Mouse (Mus musculus): ENCODE measurements around the gene Nfia. TPM values are rescaled to one million over a fixed set of nuclear protein-coding genes. Genes with fewer than 3 reads are reported as not detected.

Nfia gene
- polyA plus RNA-seq, 1 experiment from 2014 or later, result 17.0 TPM

GRCm38 (mm10) chr4:98004986-98005385 lies 232.5 kb downstream of the Nfia start:
- Histone ChIP-seq H3K27ac (replicated peaks) (peak overlapping the region; percentile 77), H3K9me3 (no peaks in the 10 kb centered on the region), H3K27me3 (replicated peaks; ENCODE audit: low read depth, poor library complexity, severe bottlenecking) (0 out of 2 replicates have a peak, but pooled peaks cover 5% of the 10 kb centered on the region), H3K4me3 (no peak overlapping the region), H3K4me1 (peaks cover 16% of the 10 kb centered on the region), H3K36me3 (replicated peaks) (no peaks in the 10 kb centered on the region; the same call in 1 of the 2 replicates)
- DNase-seq (ENCODE audit: low spot score), result no peak
- 78% methylated on average over 6 of the region's 6 CpGs for whole genome bisulfite sequencing

GRCm38 (mm10) chr4:98008814-98009368 lies 236.4 kb downstream of the Nfia start:
- DNase-seq (ENCODE audit: low spot score), result no peak
- 88% methylated on average over 4 of the region's 4 CpGs for WGBS
- H3K9me3 ChIP-seq, result no peaks in the 10 kb centered on the region
- no peak overlapping the region for H3K4me3 ChIP-seq
- peaks cover 7% of the 10 kb centered on the region for H3K4me1 ChIP-seq
- no peaks in the 10 kb centered on the region for H3K27me3 ChIP-seq (replicated peaks; ENCODE audit: low read depth, poor library complexity, severe bottlenecking)
- H3K27ac ChIP-seq (replicated peaks), result no peak overlapping the region
- no peaks in the 10 kb centered on the region for H3K36me3 ChIP-seq (replicated peaks)

GRCm38 (mm10) chr4:98009966-98010365 lies 237.4 kb downstream of the Nfia start:
- Histone ChIP-seq H3K4me3 (no peak overlapping the region), H3K4me1 (no peaks in the 10 kb centered on the region), H3K9me3 (no peaks in the 10 kb centered on the region), H3K27me3 (replicated peaks; ENCODE audit: low read depth, poor library complexity, severe bottlenecking) (no peaks in the 10 kb centered on the region), H3K27ac (replicated peaks) (no peak overlapping the region), H3K36me3 (replicated peaks) (no peaks in the 10 kb centered on the region; the same call in 1 of the 2 replicates)
- 92% methylated on average over 2 of the region's 2 CpGs for WGBS
- no peak for DNase-seq (ENCODE audit: low spot score)

- DNase-seq (ENCODE audit: low spot score), result no peak
- no peaks in the 10 kb centered on the region for H3K4me1 ChIP-seq
- no peaks in the 10 kb centered on the region for H3K9me3 ChIP-seq
- no peak overlapping the region for H3K27ac ChIP-seq (replicated peaks)
- H3K27me3 ChIP-seq (replicated peaks; ENCODE audit: low read depth, poor library complexity, severe bottlenecking), result no peaks in the 10 kb centered on the region
- peaks cover 2% of the 10 kb centered on the region; the same call in 1 of the 2 replicates for H3K36me3 ChIP-seq (replicated peaks)
- no peak overlapping the region for H3K4me3 ChIP-seq
- 80% methylated on average over 3 of the region's 3 CpGs for WGBS
Measured at GRCm38 (mm10) chr4:98019811-98020210, 247.3 kb downstream of the Nfia start.

- no peaks in the 10 kb centered on the region for H3K27me3 ChIP-seq (replicated peaks; ENCODE audit: low read depth, poor library complexity, severe bottlenecking)
- H3K4me3 ChIP-seq, result no peak overlapping the region
- H3K9me3 ChIP-seq, result no peaks in the 10 kb centered on the region
- 91% methylated on average over 7 of the region's 7 CpGs for WGBS
- peaks cover 2% of the 10 kb centered on the region; the same call in 1 of the 2 replicates for H3K36me3 ChIP-seq (replicated peaks)
- no peaks in the 10 kb centered on the region for H3K4me1 ChIP-seq
- no peak overlapping the region for H3K27ac ChIP-seq (replicated peaks)
- DNase-seq (ENCODE audit: low spot score), result no peak
Measured at GRCm38 (mm10) chr4:98020836-98021235, 248.3 kb downstream of the Nfia start.

- 83% methylated on average over 6 of the region's 6 CpGs for WGBS
- H3K4me3 ChIP-seq, result no peak overlapping the region
- H3K4me1 ChIP-seq, result no peaks in the 10 kb centered on the region
- no peaks in the 10 kb centered on the region for H3K27me3 ChIP-seq (replicated peaks; ENCODE audit: low read depth, poor library complexity, severe bottlenecking)
- H3K27ac ChIP-seq (replicated peaks), result no peak overlapping the region
- H3K9me3 ChIP-seq, result no peaks in the 10 kb centered on the region
- H3K36me3 ChIP-seq (replicated peaks), result 0 out of 2 replicates have a peak, but pooled peaks cover 2% of the 10 kb centered on the region
- no peak for DNase-seq (ENCODE audit: low spot score)
Measured at GRCm38 (mm10) chr4:98023245-98023792, 250.8 kb downstream of the Nfia start.

GRCm38 (mm10) chr4:98027412-98027811 lies 254.9 kb downstream of the Nfia start:
- Histone ChIP-seq H3K36me3 (replicated peaks) (no peaks in the 10 kb centered on the region), H3K4me3 (no peak overlapping the region), H3K27ac (replicated peaks) (no peak overlapping the region), H3K4me1 (no peaks in the 10 kb centered on the region), H3K27me3 (replicated peaks; ENCODE audit: low read depth, poor library complexity, severe bottlenecking) (no peaks in the 10 kb centered on the region), H3K9me3 (no peaks in the 10 kb centered on the region)
- 70% methylated on average over 4 of the region's 4 CpGs for WGBS
- DNase-seq (ENCODE audit: low spot score), result no peak

- Histone ChIP-seq H3K27me3 (replicated peaks; ENCODE audit: low read depth, poor library complexity, severe bottlenecking) (no peaks in the 10 kb centered on the region), H3K9me3 (no peaks in the 10 kb centered on the region)
- 72% methylated on average over 3 of the region's 3 CpGs for WGBS
Measured at GRCm38 (mm10) chr4:98031871-98032270, 259.3 kb downstream of the Nfia start.

GRCm38 (mm10) chr4:98032332-98032731 lies 259.8 kb downstream of the Nfia start:
- Histone ChIP-seq H3K9me3 (no peaks in the 10 kb centered on the region), H3K27me3 (replicated peaks; ENCODE audit: low read depth, poor library complexity, severe bottlenecking) (no peaks in the 10 kb centered on the region), H3K27ac (replicated peaks) (no peak overlapping the region), H3K4me3 (no peak overlapping the region), H3K36me3 (replicated peaks) (no peaks in the 10 kb centered on the region), H3K4me1 (no peaks in the 10 kb centered on the region)
- DNase-seq (ENCODE audit: low spot score), result no peak
- WGBS, result 78% methylated on average over 5 of the region's 5 CpGs

More at GRCm38 (mm10) chr4:98031871-98032270, 259.3 kb downstream of the Nfia start:
- Histone ChIP-seq H3K4me1 (no peaks in the 10 kb centered on the region), H3K36me3 (replicated peaks) (no peaks in the 10 kb centered on the region), H3K4me3 (no peak overlapping the region), H3K27ac (replicated peaks) (no peak overlapping the region)
- DNase-seq (ENCODE audit: low spot score), result no peak

- Histone ChIP-seq H3K36me3 (replicated peaks) (no peaks in the 10 kb centered on the region), H3K9me3 (no peaks in the 10 kb centered on the region), H3K27ac (replicated peaks) (no peak overlapping the region), H3K4me3 (no peak overlapping the region), H3K27me3 (replicated peaks; ENCODE audit: low read depth, poor library complexity, severe bottlenecking) (no peaks in the 10 kb centered on the region), H3K4me1 (peaks cover 9% of the 10 kb centered on the region)
- WGBS, result 77% methylated on average over 5 of the region's 5 CpGs
- no peak for DNase-seq (ENCODE audit: low spot score)
Measured at GRCm38 (mm10) chr4:98039095-98039494, 266.6 kb downstream of the Nfia start.

GRCm38 (mm10) chr4:98040179-98040578 lies 267.6 kb downstream of the Nfia start:
- DNase-seq (ENCODE audit: low spot score), result no peak
- WGBS, result 87% methylated on average over 7 of the region's 7 CpGs
- no peak overlapping the region for H3K27ac ChIP-seq (replicated peaks)
- H3K36me3 ChIP-seq (replicated peaks), result no peaks in the 10 kb centered on the region
- peaks cover 9% of the 10 kb centered on the region for H3K4me1 ChIP-seq
- H3K9me3 ChIP-seq, result no peaks in the 10 kb centered on the region
- no peak overlapping the region for H3K4me3 ChIP-seq
- H3K27me3 ChIP-seq (replicated peaks; ENCODE audit: low read depth, poor library complexity, severe bottlenecking), result no peaks in the 10 kb centered on the region

GRCm38 (mm10) chr4:98044611-98045010 lies 272.1 kb downstream of the Nfia start:
- DNase-seq (ENCODE audit: low spot score), result no peak
- no peaks in the 10 kb centered on the region for H3K27me3 ChIP-seq (replicated peaks; ENCODE audit: low read depth, poor library complexity, severe bottlenecking)
- no peaks in the 10 kb centered on the region for H3K9me3 ChIP-seq
- no peak overlapping the region for H3K4me3 ChIP-seq
- no peak overlapping the region for H3K27ac ChIP-seq (replicated peaks)
- H3K4me1 ChIP-seq, result peaks cover 14% of the 10 kb centered on the region
- 92% methylated on average over 8 of the region's 8 CpGs for WGBS
- no peaks in the 10 kb centered on the region for H3K36me3 ChIP-seq (replicated peaks)

GRCm38 (mm10) chr4:98047369-98047768 lies 274.8 kb downstream of the Nfia start:
- no peaks in the 10 kb centered on the region for H3K9me3 ChIP-seq
- no peaks in the 10 kb centered on the region for H3K36me3 ChIP-seq (replicated peaks)
- no peaks in the 10 kb centered on the region for H3K27me3 ChIP-seq (replicated peaks; ENCODE audit: low read depth, poor library complexity, severe bottlenecking)
- no peak for DNase-seq (ENCODE audit: low spot score)
- H3K4me1 ChIP-seq, result peaks cover 21% of the 10 kb centered on the region
- no peak overlapping the region for H3K27ac ChIP-seq (replicated peaks)
- H3K4me3 ChIP-seq, result no peak overlapping the region

All from embryonic facial prominence, embryonic 10.5 days (tissue).